Mouse (Mus musculus): ENCODE results near the gene Vwa5b1. TPM values are rescaled to one million over a fixed set of nuclear protein-coding genes. Genes with fewer than 3 reads are reported as not detected.

Gene Vwa5b1
- polyA plus RNA-seq, 1 experiment from 2014 or later, result 0.09 TPM

GRCm38 (mm10) chr4:138555531-138555930 is 80.2 kb downstream of the Vwa5b1 start:
- H3K9me3 ChIP-seq (ENCODE audit: control insufficient read depth, low read length), result no peaks in the 10 kb centered on the region
- no peak overlapping the region for H3K27ac ChIP-seq (ENCODE audit: low read length)
- peak; percentile 80 for ATAC-seq (ENCODE audit: low read depth)
- no peaks in the 10 kb centered on the region for H3K36me3 ChIP-seq (ENCODE audit: control insufficient read depth, insufficient read depth, low read length)
- no peak overlapping the region for H3K9ac ChIP-seq (ENCODE audit: low read length)
- peaks cover 19% of the 10 kb centered on the region for H3K27me3 ChIP-seq (ENCODE audit: control insufficient read depth, insufficient read depth, low read depth, low read length)
- 2% methylated on average over 19 of the region's 19 CpGs for WGBS
- H3K4me2 ChIP-seq (ENCODE audit: low read depth, low read length), result peak overlapping the region; percentile 37
- H3K4me1 ChIP-seq (replicated peaks; ENCODE audit: control insufficient read depth, insufficient read depth, low read length), result peaks cover 7% of the 10 kb centered on the region
- peak overlapping the region; percentile 25 for H3K4me3 ChIP-seq (ENCODE audit: low read length)

GRCm38 (mm10) chr4:138554934-138555333 is 80.8 kb downstream of the Vwa5b1 start:
- Histone ChIP-seq H3K36me3 (ENCODE audit: control insufficient read depth, insufficient read depth, low read length) (no peaks in the 10 kb centered on the region), H3K4me2 (ENCODE audit: low read depth, low read length) (peak overlapping the region; percentile 37; the same call in 1 of the 2 replicates), H3K27ac (ENCODE audit: low read length) (no peak overlapping the region), H3K27me3 (ENCODE audit: control insufficient read depth, insufficient read depth, low read depth, low read length) (peaks cover 19% of the 10 kb centered on the region), H3K4me3 (ENCODE audit: low read length) (no peak overlapping the region), H3K9me3 (ENCODE audit: control insufficient read depth, low read length) (no peaks in the 10 kb centered on the region), H3K9ac (ENCODE audit: low read length) (no peak overlapping the region), H3K4me1 (replicated peaks; ENCODE audit: control insufficient read depth, insufficient read depth, low read length) (peaks cover 7% of the 10 kb centered on the region)
- peak; percentile 43; the same call in 1 of the 2 replicates for ATAC-seq (ENCODE audit: low read depth)
- WGBS, result 4% methylated on average over 14 of the region's 14 CpGs

- ATAC-seq (ENCODE audit: low read depth), result no peak
- Histone ChIP-seq H3K36me3 (ENCODE audit: control insufficient read depth, insufficient read depth, low read length) (no peaks in the 10 kb centered on the region), H3K9ac (ENCODE audit: low read length) (no peak overlapping the region), H3K27me3 (ENCODE audit: control insufficient read depth, insufficient read depth, low read depth, low read length) (peaks cover 19% of the 10 kb centered on the region), H3K4me3 (ENCODE audit: low read length) (no peak overlapping the region), H3K27ac (ENCODE audit: low read length) (no peak overlapping the region), H3K4me2 (ENCODE audit: low read depth, low read length) (no peak overlapping the region), H3K9me3 (ENCODE audit: control insufficient read depth, low read length) (no peaks in the 10 kb centered on the region), H3K4me1 (replicated peaks; ENCODE audit: control insufficient read depth, insufficient read depth, low read length) (peaks cover 7% of the 10 kb centered on the region)
- WGBS, result 11% methylated on average over 3 of the region's 3 CpGs
Measured at GRCm38 (mm10) chr4:138554302-138554701, 81.4 kb downstream of the Vwa5b1 start.

GRCm38 (mm10) chr4:138553516-138553933 is 82.2 kb downstream of the Vwa5b1 start:
- H3K27ac ChIP-seq (ENCODE audit: low read length), result no peak overlapping the region
- peaks cover 19% of the 10 kb centered on the region for H3K27me3 ChIP-seq (ENCODE audit: control insufficient read depth, insufficient read depth, low read depth, low read length)
- H3K9me3 ChIP-seq (ENCODE audit: control insufficient read depth, low read length), result no peaks in the 10 kb centered on the region
- no peaks in the 10 kb centered on the region for H3K36me3 ChIP-seq (ENCODE audit: control insufficient read depth, insufficient read depth, low read length)
- H3K4me3 ChIP-seq (ENCODE audit: low read length), result no peak overlapping the region
- WGBS, result 60% methylated on average over 8 of the region's 8 CpGs
- H3K9ac ChIP-seq (ENCODE audit: low read length), result no peak overlapping the region
- no peak for ATAC-seq (ENCODE audit: low read depth)
- H3K4me2 ChIP-seq (ENCODE audit: low read depth, low read length), result no peak overlapping the region
- peaks cover 7% of the 10 kb centered on the region for H3K4me1 ChIP-seq (replicated peaks; ENCODE audit: control insufficient read depth, insufficient read depth, low read length)

GRCm38 (mm10) chr4:138553116-138553515 is 82.6 kb downstream of the Vwa5b1 start:
- 32% methylated on average over 1 of the region's 1 CpGs for WGBS
- no peak for ATAC-seq (ENCODE audit: low read depth)

GRCm38 (mm10) chr4:138551601-138552000 is 84.1 kb downstream of the Vwa5b1 start:
- Histone ChIP-seq H3K4me3 (ENCODE audit: low read length) (no peak overlapping the region), H3K27ac (ENCODE audit: low read length) (no peak overlapping the region), H3K4me1 (replicated peaks; ENCODE audit: control insufficient read depth, insufficient read depth, low read length) (peaks cover 7% of the 10 kb centered on the region), H3K9me3 (ENCODE audit: control insufficient read depth, low read length) (no peaks in the 10 kb centered on the region), H3K9ac (ENCODE audit: low read length) (no peak overlapping the region), H3K27me3 (ENCODE audit: control insufficient read depth, insufficient read depth, low read depth, low read length) (peaks cover 19% of the 10 kb centered on the region), H3K36me3 (ENCODE audit: control insufficient read depth, insufficient read depth, low read length) (no peaks in the 10 kb centered on the region), H3K4me2 (ENCODE audit: low read depth, low read length) (no peak overlapping the region)
- no peak for ATAC-seq (ENCODE audit: low read depth)
- 84% methylated on average over 5 of the region's 5 CpGs for WGBS

More at GRCm38 (mm10) chr4:138553116-138553515, 82.6 kb downstream of the Vwa5b1 start:
- H3K9ac ChIP-seq (ENCODE audit: low read length), result no peak overlapping the region
- peaks cover 7% of the 10 kb centered on the region for H3K4me1 ChIP-seq (replicated peaks; ENCODE audit: control insufficient read depth, insufficient read depth, low read length)
- peaks cover 19% of the 10 kb centered on the region for H3K27me3 ChIP-seq (ENCODE audit: control insufficient read depth, insufficient read depth, low read depth, low read length)
- H3K4me2 ChIP-seq (ENCODE audit: low read depth, low read length), result no peak overlapping the region
- no peaks in the 10 kb centered on the region for H3K9me3 ChIP-seq (ENCODE audit: control insufficient read depth, low read length)
- no peaks in the 10 kb centered on the region for H3K36me3 ChIP-seq (ENCODE audit: control insufficient read depth, insufficient read depth, low read length)
- H3K27ac ChIP-seq (ENCODE audit: low read length), result no peak overlapping the region
- no peak overlapping the region for H3K4me3 ChIP-seq (ENCODE audit: low read length)

GRCm38 (mm10) chr4:138550557-138550956 is 85.1 kb downstream of the Vwa5b1 start:
- peaks cover 15% of the 10 kb centered on the region for H3K27me3 ChIP-seq (ENCODE audit: control insufficient read depth, insufficient read depth, low read depth, low read length)

GRCm38 (mm10) chr4:138548960-138549359 is 86.7 kb downstream of the Vwa5b1 start:
- Histone ChIP-seq H3K36me3 (ENCODE audit: control insufficient read depth, insufficient read depth, low read length) (no peaks in the 10 kb centered on the region), H3K9ac (ENCODE audit: low read length) (no peak overlapping the region), H3K27me3 (ENCODE audit: control insufficient read depth, insufficient read depth, low read depth, low read length) (peaks cover 2% of the 10 kb centered on the region; the same call in 1 of the 2 replicates), H3K9me3 (ENCODE audit: control insufficient read depth, low read length) (no peaks in the 10 kb centered on the region), H3K4me2 (ENCODE audit: low read depth, low read length) (no peak overlapping the region), H3K27ac (ENCODE audit: low read length) (no peak overlapping the region), H3K4me1 (replicated peaks; ENCODE audit: control insufficient read depth, insufficient read depth, low read length) (no peaks in the 10 kb centered on the region), H3K4me3 (ENCODE audit: low read length) (no peak overlapping the region)
- no peak for ATAC-seq (ENCODE audit: low read depth)
- 76% methylated on average over 4 of the region's 4 CpGs for WGBS

More at GRCm38 (mm10) chr4:138550557-138550956, 85.1 kb downstream of the Vwa5b1 start:
- H3K9me3 ChIP-seq (ENCODE audit: control insufficient read depth, low read length), result no peaks in the 10 kb centered on the region
- H3K9ac ChIP-seq (ENCODE audit: low read length), result no peak overlapping the region
- peaks cover 7% of the 10 kb centered on the region for H3K4me1 ChIP-seq (replicated peaks; ENCODE audit: control insufficient read depth, insufficient read depth, low read length)
- no peak for ATAC-seq (ENCODE audit: low read depth)
- no peak overlapping the region for H3K4me3 ChIP-seq (ENCODE audit: low read length)
- H3K4me2 ChIP-seq (ENCODE audit: low read depth, low read length), result no peak overlapping the region
- no peak overlapping the region for H3K27ac ChIP-seq (ENCODE audit: low read length)
- WGBS, result 53% methylated on average over 5 of the region's 5 CpGs
- no peaks in the 10 kb centered on the region for H3K36me3 ChIP-seq (ENCODE audit: control insufficient read depth, insufficient read depth, low read length)

GRCm38 (mm10) chr4:138548124-138548561 is 87.5 kb downstream of the Vwa5b1 start:
- no peak overlapping the region for H3K27ac ChIP-seq (ENCODE audit: low read length)
- 13% methylated on average over 10 of the region's 10 CpGs for WGBS
- H3K27me3 ChIP-seq (ENCODE audit: control insufficient read depth, insufficient read depth, low read depth, low read length), result peaks cover 2% of the 10 kb centered on the region; the same call in 1 of the 2 replicates
- peaks cover 6% of the 10 kb centered on the region for H3K4me1 ChIP-seq (replicated peaks; ENCODE audit: control insufficient read depth, insufficient read depth, low read length)
- no peak overlapping the region for H3K4me2 ChIP-seq (ENCODE audit: low read depth, low read length)
- no peak for ATAC-seq (ENCODE audit: low read depth)
- H3K9ac ChIP-seq (ENCODE audit: low read length), result no peak overlapping the region
- no peaks in the 10 kb centered on the region for H3K36me3 ChIP-seq (ENCODE audit: control insufficient read depth, insufficient read depth, low read length)
- H3K4me3 ChIP-seq (ENCODE audit: low read length), result no peak overlapping the region
- no peaks in the 10 kb centered on the region for H3K9me3 ChIP-seq (ENCODE audit: control insufficient read depth, low read length)

GRCm38 (mm10) chr4:138547556-138547955 is 88.1 kb downstream of the Vwa5b1 start:
- no peak overlapping the region for H3K4me3 ChIP-seq (ENCODE audit: low read length)
- H3K27ac ChIP-seq (ENCODE audit: low read length), result no peak overlapping the region
- H3K4me2 ChIP-seq (ENCODE audit: low read depth, low read length), result no peak overlapping the region
- H3K27me3 ChIP-seq (ENCODE audit: control insufficient read depth, insufficient read depth, low read depth, low read length), result peaks cover 2% of the 10 kb centered on the region; the same call in 1 of the 2 replicates
- H3K36me3 ChIP-seq (ENCODE audit: control insufficient read depth, insufficient read depth, low read length), result no peaks in the 10 kb centered on the region
- no peaks in the 10 kb centered on the region for H3K9me3 ChIP-seq (ENCODE audit: control insufficient read depth, low read length)
- no peak overlapping the region for H3K9ac ChIP-seq (ENCODE audit: low read length)
- peaks cover 9% of the 10 kb centered on the region for H3K4me1 ChIP-seq (replicated peaks; ENCODE audit: control insufficient read depth, insufficient read depth, low read length)
- no peak for ATAC-seq (ENCODE audit: low read depth)
- WGBS, result 15% methylated on average over 10 of the region's 10 CpGs
